Mouse (Mus musculus): Measurements from ENCODE around the gene Defb25.

Gene Defb25

GRCm38 (mm10) chr2:152626774-152627591 lies 4.1 kb upstream of the Defb25 start, which contains the start of gene Rem1:
Gene Rem1 (plus strand): TSS chr2:152626951.
- no peak for DNase-seq (ENCODE audit: low read depth, low spot score)

- DNase-seq (ENCODE audit: low read depth, low spot score): no peak
Observed at GRCm38 (mm10) chr2:152625256-152625655, 2.4 kb upstream of the Defb25 start.

DNA sequence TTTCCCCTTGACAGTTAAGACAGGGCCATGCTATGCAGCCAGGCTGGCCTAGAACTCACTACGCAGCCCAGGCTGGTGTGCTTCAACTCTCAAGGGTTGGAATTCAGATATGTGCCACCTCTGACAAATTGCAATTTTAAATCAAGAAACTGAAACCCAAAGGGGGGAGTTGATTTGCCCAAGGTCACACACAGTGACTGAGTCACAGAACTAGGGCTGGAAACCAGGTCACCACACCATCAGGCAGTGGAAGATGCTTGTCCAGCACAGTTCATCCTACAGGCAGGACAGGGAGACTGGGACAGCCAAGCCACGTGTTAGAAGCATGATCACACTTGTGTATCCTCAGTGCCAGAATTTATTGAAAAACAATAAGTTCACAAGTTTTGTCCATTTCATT lies 1.7 kb upstream of the Defb25 start:
- no peak for DNase-seq (ENCODE audit: low read depth, low spot score)

GRCm38 (mm10) chr2:152622151-152622550 lies 702 bp downstream of the Defb25 start:
- DNase-seq (ENCODE audit: low read depth, low spot score): no peak

GRCm38 (mm10) chr2:152620367-152621134 lies 2.3 kb downstream of the Defb25 start:
- DNase-seq (ENCODE audit: low read depth, low spot score): peak; percentile 46

- no peak for DNase-seq (ENCODE audit: low read depth, low spot score)
Observed at GRCm38 (mm10) chr2:152617374-152617773, 5.5 kb downstream of the Defb25 start.

GRCm38 (mm10) chr2:152616470-152616869 lies 6.4 kb downstream of the Defb25 start:
- no peak for DNase-seq (ENCODE audit: low read depth, low spot score)

- peak; percentile 59 for DNase-seq (ENCODE audit: low read depth, low spot score)
Observed at GRCm38 (mm10) chr2:152615563-152615962, 7.3 kb downstream of the Defb25 start.

- no peak for DNase-seq (ENCODE audit: low read depth, low spot score)
Observed at GRCm38 (mm10) chr2:152612193-152612592, 10.7 kb downstream of the Defb25 start.

- no peak for DNase-seq (ENCODE audit: low read depth, low spot score)
Observed at GRCm38 (mm10) chr2:152608719-152609118, 14.1 kb downstream of the Defb25 start.

DNA sequence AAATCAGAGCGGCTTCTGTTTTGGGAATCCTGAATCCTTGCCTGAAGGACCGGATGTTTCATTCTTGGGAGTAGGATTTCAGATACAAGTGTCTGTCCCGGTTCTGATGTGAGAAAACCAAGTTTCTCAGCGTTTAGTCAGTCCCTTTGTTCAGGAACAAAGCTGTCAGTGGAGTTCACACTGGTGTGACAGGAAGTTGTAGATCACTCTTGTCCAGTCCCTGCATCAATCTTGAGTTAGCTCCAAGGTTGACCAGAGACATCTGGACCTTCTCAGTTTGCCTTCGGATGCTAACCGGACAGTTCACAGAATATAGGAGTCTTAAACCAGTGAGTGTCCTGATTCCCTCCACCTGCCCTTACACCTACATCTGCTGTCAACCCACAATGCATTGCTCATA lies 15.1 kb downstream of the Defb25 start:
- DNase-seq (ENCODE audit: low read depth, low spot score): no peak

DNA sequence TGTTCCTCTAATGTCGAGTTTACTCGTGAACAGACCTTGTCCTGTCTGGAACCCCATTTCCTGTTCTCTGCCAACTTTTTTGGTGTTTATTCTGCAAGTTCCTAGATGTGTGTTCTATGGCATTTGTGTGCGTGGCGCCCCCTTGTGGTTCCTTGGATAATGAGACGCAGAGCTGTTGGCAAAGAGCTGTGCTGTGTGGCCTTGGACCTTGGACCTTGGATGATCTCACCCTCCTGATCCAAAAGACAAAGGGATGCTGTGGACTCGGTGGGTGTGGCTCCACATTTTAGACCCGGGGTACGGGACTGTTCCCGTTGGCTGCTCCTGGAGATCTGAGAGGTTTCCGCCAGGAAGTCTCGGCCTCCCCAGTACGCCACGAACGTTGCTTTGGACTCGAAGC lies 18.8 kb downstream of the Defb25 start, which contains the start of gene Defb36:
Gene Defb36 (plus strand): TSS at position 271 of the 400 bp plus-strand sequence.
- DNase-seq (ENCODE audit: low read depth, low spot score): no peak

GRCm38 (mm10) chr2:152601275-152601960 lies 21.4 kb downstream of the Defb25 start:
- no peak for DNase-seq (ENCODE audit: low read depth, low spot score)

DNA sequence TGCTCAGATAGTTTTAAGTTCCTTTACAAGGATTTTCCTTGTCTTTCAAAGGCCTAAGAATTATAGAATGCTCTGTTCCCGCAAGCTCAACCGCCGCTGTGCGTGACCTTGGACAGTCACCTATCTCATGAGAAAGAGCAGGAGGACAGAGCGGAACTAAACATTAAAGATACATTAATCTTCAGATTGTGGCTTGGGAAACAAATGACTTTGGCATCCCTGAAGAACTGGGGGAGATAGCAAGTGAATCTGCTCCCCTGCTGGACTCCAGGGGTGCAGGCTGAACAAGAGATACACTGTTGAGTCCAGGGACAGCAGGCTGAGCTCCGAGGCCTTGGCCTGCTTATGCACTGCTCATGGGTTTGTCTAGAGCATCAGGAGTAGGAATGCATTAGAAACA lies 22.8 kb downstream of the Defb25 start:
- no peak for DNase-seq (ENCODE audit: low read depth, low spot score)

DNA sequence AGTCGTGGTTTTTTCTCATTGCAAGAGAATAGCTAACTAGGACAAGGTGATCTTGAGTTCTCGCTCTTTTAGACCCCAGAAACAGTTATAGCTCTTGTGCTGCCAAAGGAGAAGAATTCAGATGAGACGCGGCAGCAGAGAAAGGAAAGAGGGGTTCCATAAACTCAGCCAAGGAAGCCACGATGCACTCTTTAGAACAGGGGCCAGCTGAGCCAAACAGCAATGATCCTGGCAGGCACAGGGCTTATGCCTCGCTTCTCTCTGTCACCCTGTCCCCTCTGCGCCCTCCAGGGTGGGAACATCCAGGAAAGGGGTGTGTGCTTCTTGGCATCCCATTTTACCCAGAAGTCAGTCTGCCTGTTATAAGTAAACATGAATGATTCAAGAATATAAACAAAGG lies 23.6 kb downstream of the Defb25 start, which contains the start of gene Defb45:
Gene Defb45 (minus strand): TSS at position 101 of the 400 bp plus-strand sequence.
- no peak for DNase-seq (ENCODE audit: low read depth, low spot score)

- no peak for DNase-seq (ENCODE audit: low read depth, low spot score)
Observed at GRCm38 (mm10) chr2:152589021-152589420, 33.8 kb downstream of the Defb25 start.

- DNase-seq (ENCODE audit: low read depth, low spot score): no peak
Observed at GRCm38 (mm10) chr2:152588450-152588849, 34.4 kb downstream of the Defb25 start.

GRCm38 (mm10) chr2:152586926-152587560 lies 35.8 kb downstream of the Defb25 start:
- DNase-seq (ENCODE audit: low read depth, low spot score): no peak

GRCm38 (mm10) chr2:152580612-152581011 lies 42.2 kb downstream of the Defb25 start:
- DNase-seq (ENCODE audit: low read depth, low spot score): no peak

GRCm38 (mm10) chr2:152580107-152580506 lies 42.7 kb downstream of the Defb25 start, which contains the start of gene Defb19:
Gene Defb19 (minus strand): TSS chr2:152580312.
- no peak for DNase-seq (ENCODE audit: low read depth, low spot score)

GRCm38 (mm10) chr2:152573484-152573883 lies 49.4 kb downstream of the Defb25 start:
- no peak for DNase-seq (ENCODE audit: low read depth, low spot score)

Data from skeletal muscle tissue, adult 2 months (tissue).